Mouse (Mus musculus) limb, embryonic 12.5 days (tissue): ENCODE measurements around the gene Dnmt3a. TPM values are rescaled to one million over a fixed set of nuclear protein-coding genes. Genes with fewer than 3 reads are reported as not detected.

Experiments
- ATAC-seq: fragments of 200-750 bp; cut with Nextera tagmentation; 2 replicates; pipeline ENCODE4 v1.8.0; 2017; ENCODE audit warnings: low read depth, moderate TSS enrichment; ENCODE audit not compliant: insufficient number of reproducible peaks, insufficient read depth, low FRiP score, low TSS enrichment
- H3K27ac ChIP-seq: fragments of 300-500 bp; sonication (generic); 2 replicates; pipeline ENCODE4 v1.5.1; 2016; ENCODE audit warnings: mild to moderate bottlenecking, moderate library complexity
- H3K27me3 ChIP-seq: fragments of 300-500 bp; sonication (generic); 2 replicates; pipeline ENCODE4 v1.6.1; 2016; ENCODE audit warnings: mild to moderate bottlenecking, moderate library complexity
- H3K36me3 ChIP-seq: fragments of 300-500 bp; sonication (generic); 2 replicates; pipeline ENCODE4 v1.6.1; 2016; ENCODE audit warnings: mild to moderate bottlenecking, moderate library complexity
- H3K4me1 ChIP-seq: fragments of 300-500 bp; sonication (generic); replicated peaks from 2 replicates; pipeline ENCODE4 v1.6.1; 2016
- H3K4me2 ChIP-seq: fragments of 300-500 bp; sonication (generic); 2 replicates; pipeline ENCODE4 v1.6.1; 2016; ENCODE audit warnings: mild to moderate bottlenecking, moderate library complexity
- H3K4me3 ChIP-seq: fragments of 300-500 bp; sonication (generic); replicated peaks from 2 replicates; pipeline ENCODE4 v1.5.1; 2016; ENCODE audit warnings: mild to moderate bottlenecking
- H3K9ac ChIP-seq: fragments of 300-500 bp; sonication (generic); replicated peaks from 2 replicates; pipeline ENCODE4 v1.6.1; 2016; ENCODE audit warnings: mild to moderate bottlenecking, moderate library complexity
- H3K9me3 ChIP-seq: fragments of 300-500 bp; sonication (generic); 2 replicates; pipeline ENCODE4 v1.6.1; 2016; ENCODE audit warnings: mild to moderate bottlenecking, moderate library complexity
- WGBS: fragments of 180-500 bp; shearing (Covaris S2); methylation state at CpG from one replicate; pipeline ENCODE4 v1.1.7; 2016; 5-methylcytosine and 5-hydroxymethylcytosine counted together
- polyA plus RNA-seq: library from polyadenylated mRNA; unstranded; fragments of >200 nt; fragmentation: Nextera tagmentation; extraction: Ambion mirVana; gene quantifications from 2 replicates; pipeline ENCODE4 v1.2.1, GENCODE M21; 2016

Gene Dnmt3a
- polyA plus RNA-seq, result 260 and 282 TPM in 2 replicates

DNA sequence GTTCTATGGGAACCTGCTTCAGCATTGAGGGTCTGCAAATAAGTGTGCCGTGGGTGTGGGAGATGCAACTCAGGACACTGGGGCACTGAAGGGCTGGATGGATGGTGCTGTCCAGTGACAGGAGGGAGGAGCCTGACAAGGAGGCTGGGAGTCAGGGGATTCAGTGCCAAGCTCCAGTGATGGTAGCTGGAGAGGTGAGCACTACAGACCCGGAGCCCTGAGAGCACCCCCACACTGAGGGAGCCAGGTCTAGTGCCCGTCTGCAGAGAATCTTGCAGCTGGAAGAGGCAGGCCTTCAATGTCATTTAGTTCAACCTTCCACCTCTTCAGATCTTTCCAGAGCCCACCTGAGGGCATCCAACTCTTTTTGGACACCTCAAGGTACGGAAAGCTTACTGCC lies at the start of gene Dnmt3a:
Gene Dnmt3a (plus strand): TSS at position 156 of the 400 bp plus-strand sequence.
- Histone ChIP-seq H3K4me1 (peaks cover 36% of the 10 kb centered on the region), H3K27ac (peak within 1 kb of the TSS; percentile 94), H3K4me2 (peak within 1 kb of the TSS; percentile 80), H3K27me3 (peaks cover 21% of the 10 kb centered on the region), H3K4me3 (peak within 1 kb of the TSS; percentile 92), H3K9ac (peak within 1 kb of the TSS; percentile 96), H3K36me3 (no peaks in the 10 kb centered on the region), H3K9me3 (no peaks in the 10 kb centered on the region)
- ATAC-seq, result no peak
- WGBS, result 15% methylated on average over 4 of the region's 4 CpGs

GRCm38 (mm10) chr12:3756216-3756615 lies 49.6 kb upstream of the Dnmt3a start:
- H3K4me3 ChIP-seq, result no peak overlapping the region
- no peaks in the 10 kb centered on the region for H3K9me3 ChIP-seq
- peaks cover 31% of the 10 kb centered on the region for H3K36me3 ChIP-seq
- 89% methylated on average over 3 of the region's 3 CpGs for WGBS
- no peak for ATAC-seq
- H3K27ac ChIP-seq, result no peak overlapping the region
- H3K4me1 ChIP-seq, result 0 out of 2 replicates have a peak, but pooled peaks cover 4% of the 10 kb centered on the region
- no peak overlapping the region for H3K9ac ChIP-seq
- no peaks in the 10 kb centered on the region for H3K27me3 ChIP-seq
- no peak overlapping the region for H3K4me2 ChIP-seq

- H3K27ac ChIP-seq, result no peak overlapping the region
- H3K9ac ChIP-seq, result no peak overlapping the region
- H3K4me1 ChIP-seq, result 0 out of 2 replicates have a peak, but pooled peaks cover 4% of the 10 kb centered on the region
- no peaks in the 10 kb centered on the region for H3K9me3 ChIP-seq
- H3K4me2 ChIP-seq, result no peak overlapping the region
- H3K36me3 ChIP-seq, result peaks cover 18% of the 10 kb centered on the region
- no peak for ATAC-seq
- WGBS, result 82% methylated on average over 3 of the region's 3 CpGs
- no peaks in the 10 kb centered on the region for H3K27me3 ChIP-seq
- H3K4me3 ChIP-seq, result no peak overlapping the region
Observed at GRCm38 (mm10) chr12:3758127-3758526, 47.7 kb upstream of the Dnmt3a start.

GRCm38 (mm10) chr12:3759419-3759818 lies 46.4 kb upstream of the Dnmt3a start:
- H3K4me3 ChIP-seq, result no peak overlapping the region
- H3K9ac ChIP-seq, result no peak overlapping the region
- H3K4me1 ChIP-seq, result 0 out of 2 replicates have a peak, but pooled peaks cover 4% of the 10 kb centered on the region
- no peaks in the 10 kb centered on the region for H3K27me3 ChIP-seq
- 52% methylated on average over 4 of the region's 4 CpGs for WGBS
- H3K9me3 ChIP-seq, result no peaks in the 10 kb centered on the region
- no peak for ATAC-seq
- H3K36me3 ChIP-seq, result peaks cover 11% of the 10 kb centered on the region; the same call in 1 of the 2 replicates
- no peak overlapping the region for H3K4me2 ChIP-seq
- no peak overlapping the region for H3K27ac ChIP-seq

- Histone ChIP-seq H3K9ac (no peak overlapping the region), H3K9me3 (no peaks in the 10 kb centered on the region), H3K27ac (no peak overlapping the region), H3K27me3 (no peaks in the 10 kb centered on the region), H3K4me1 (0 out of 2 replicates have a peak, but pooled peaks cover 4% of the 10 kb centered on the region), H3K4me2 (no peak overlapping the region), H3K4me3 (no peak overlapping the region), H3K36me3 (peaks cover 7% of the 10 kb centered on the region; the same call in 1 of the 2 replicates)
- 79% methylated on average over 4 of the region's 4 CpGs for WGBS
- no peak for ATAC-seq
Observed at GRCm38 (mm10) chr12:3760876-3761590, 44.8 kb upstream of the Dnmt3a start.

GRCm38 (mm10) chr12:3761591-3762295 lies 44.1 kb upstream of the Dnmt3a start:
- Histone ChIP-seq H3K9ac (no peak overlapping the region), H3K9me3 (no peaks in the 10 kb centered on the region), H3K4me3 (no peak overlapping the region), H3K4me2 (no peak overlapping the region), H3K4me1 (0 out of 2 replicates have a peak, but pooled peaks cover 4% of the 10 kb centered on the region), H3K27ac (no peak overlapping the region), H3K27me3 (no peaks in the 10 kb centered on the region), H3K36me3 (0 out of 2 replicates have a peak, but pooled peaks cover under 1% of the 10 kb centered on the region)
- no peak for ATAC-seq
- WGBS, result 82% methylated on average over 6 of the region's 6 CpGs

DNA sequence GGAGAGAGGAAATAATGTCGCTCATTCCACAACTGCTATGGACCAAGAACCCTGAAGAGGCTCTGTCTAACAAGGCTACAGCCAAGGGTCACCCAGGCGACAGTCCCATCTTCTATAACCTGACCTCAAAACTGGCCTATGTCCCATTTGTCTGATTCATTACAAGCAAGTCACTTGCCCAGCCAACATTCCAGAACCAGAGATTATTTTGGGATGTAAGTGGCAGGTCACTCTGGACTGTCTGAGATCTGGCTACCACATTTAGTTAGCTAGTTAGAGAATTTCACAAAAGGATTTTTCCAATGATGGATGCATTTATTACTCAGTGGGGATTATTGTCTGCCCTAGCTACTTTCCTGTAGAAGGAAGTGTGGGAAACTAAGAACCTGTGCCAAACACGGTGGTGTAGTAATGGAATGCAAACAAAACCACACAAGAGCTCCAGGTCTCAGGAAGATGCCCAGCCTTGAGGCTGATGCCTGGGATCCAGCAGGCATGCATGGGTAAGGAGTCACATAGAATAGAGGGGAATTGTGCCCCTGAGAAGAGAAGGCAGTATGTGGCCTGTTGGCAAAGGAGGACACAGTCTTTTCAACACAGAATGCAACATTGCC lies 41.5 kb upstream of the Dnmt3a start:
- H3K4me3 ChIP-seq, result no peak overlapping the region
- WGBS, result 78% methylated on average over 3 of the region's 3 CpGs

GRCm38 (mm10) chr12:3767360-3767759 lies 38.4 kb upstream of the Dnmt3a start:
- 81% methylated on average over 8 of the region's 8 CpGs for WGBS
- ATAC-seq, result no peak
- no peak overlapping the region for H3K27ac ChIP-seq
- no peaks in the 10 kb centered on the region for H3K4me1 ChIP-seq
- H3K4me3 ChIP-seq, result no peak overlapping the region
- no peak overlapping the region for H3K9ac ChIP-seq
- H3K9me3 ChIP-seq, result no peaks in the 10 kb centered on the region
- H3K36me3 ChIP-seq, result peaks cover 6% of the 10 kb centered on the region; the same call in 1 of the 2 replicates
- H3K27me3 ChIP-seq, result no peaks in the 10 kb centered on the region
- no peak overlapping the region for H3K4me2 ChIP-seq

More for the DNA sequence above, 41.5 kb upstream of the Dnmt3a start:
- Histone ChIP-seq H3K9me3 (no peaks in the 10 kb centered on the region), H3K36me3 (no peaks in the 10 kb centered on the region), H3K4me2 (no peak overlapping the region), H3K27me3 (no peaks in the 10 kb centered on the region), H3K9ac (no peak overlapping the region), H3K27ac (no peak overlapping the region), H3K4me1 (0 out of 2 replicates have a peak, but pooled peaks cover 3% of the 10 kb centered on the region)
- ATAC-seq, result no peak

- Histone ChIP-seq H3K4me1 (no peaks in the 10 kb centered on the region), H3K9ac (no peak overlapping the region), H3K36me3 (peaks cover 16% of the 10 kb centered on the region; the same call in 1 of the 2 replicates), H3K9me3 (no peaks in the 10 kb centered on the region), H3K27me3 (no peaks in the 10 kb centered on the region), H3K4me3 (no peak overlapping the region), H3K27ac (no peak overlapping the region), H3K4me2 (no peak overlapping the region)
- 90% methylated on average over 4 of the region's 4 CpGs for WGBS
- ATAC-seq, result no peak
Observed at GRCm38 (mm10) chr12:3768391-3768790, 37.4 kb upstream of the Dnmt3a start.

GRCm38 (mm10) chr12:3770546-3770945 lies 35.3 kb upstream of the Dnmt3a start:
- 79% methylated on average over 2 of the region's 2 CpGs for WGBS
- Histone ChIP-seq H3K36me3 (peaks cover 27% of the 10 kb centered on the region; the same call in 1 of the 2 replicates), H3K4me1 (no peaks in the 10 kb centered on the region), H3K27ac (no peak overlapping the region), H3K27me3 (no peaks in the 10 kb centered on the region), H3K4me3 (no peak overlapping the region), H3K9me3 (no peaks in the 10 kb centered on the region), H3K4me2 (no peak overlapping the region), H3K9ac (no peak overlapping the region)
- ATAC-seq, result no peak

- 91% methylated on average over 2 of the region's 2 CpGs for WGBS
- H3K36me3 ChIP-seq, result peaks cover 30% of the 10 kb centered on the region; the same call in 1 of the 2 replicates
Observed at GRCm38 (mm10) chr12:3771080-3771479, 34.7 kb upstream of the Dnmt3a start.

More at GRCm38 (mm10) chr12:3771080-3771479, 34.7 kb upstream of the Dnmt3a start:
- Histone ChIP-seq H3K4me2 (no peak overlapping the region), H3K27ac (no peak overlapping the region), H3K4me1 (no peaks in the 10 kb centered on the region), H3K9me3 (no peaks in the 10 kb centered on the region), H3K4me3 (no peak overlapping the region), H3K9ac (no peak overlapping the region), H3K27me3 (no peaks in the 10 kb centered on the region)
- no peak for ATAC-seq
